Mouse (Mus musculus) intestine, embryonic 15.5 days (tissue): ENCODE data around the gene Ttyh3. TPM values are rescaled to one million over a fixed set of nuclear protein-coding genes. Genes with fewer than 3 reads are reported as not detected.

Experiments used
- ATAC-seq: fragments of 200-750 bp; cut with Nextera tagmentation; 2 replicates; pipeline ENCODE4 v1.8.0; 2017; ENCODE audit warnings: moderate TSS enrichment, moderate library complexity
- H3K27ac ChIP-seq: fragments of 300-500 bp; sonication (generic); 2 replicates; pipeline ENCODE4 v1.5.1; 2015; ENCODE audit warnings: mild to moderate bottlenecking, inconsistent platforms
- H3K27me3 ChIP-seq: fragments of 300-500 bp; sonication (generic); replicated peaks from 2 replicates; pipeline ENCODE4 v1.6.1; 2015; ENCODE audit warnings: inconsistent platforms
- H3K36me3 ChIP-seq: fragments of 300-500 bp; sonication (generic); 2 replicates; pipeline ENCODE4 v1.6.1; 2015; ENCODE audit warnings: inconsistent platforms
- H3K4me1 ChIP-seq: fragments of 300-500 bp; sonication (generic); replicated peaks from 2 replicates; pipeline ENCODE4 v1.6.1; 2015; ENCODE audit warnings: inconsistent platforms
- H3K4me2 ChIP-seq: fragments of 300-500 bp; sonication (generic); replicated peaks from 2 replicates; pipeline ENCODE4 v1.6.1; 2015; ENCODE audit warnings: mild to moderate bottlenecking, inconsistent platforms
- H3K4me3 ChIP-seq: fragments of 300-500 bp; sonication (generic); replicated peaks from 2 replicates; pipeline ENCODE4 v1.5.1; 2015; ENCODE audit warnings: inconsistent platforms
- H3K9ac ChIP-seq: fragments of 300-500 bp; sonication (generic); 2 replicates; pipeline ENCODE4 v1.6.1; 2015; ENCODE audit warnings: inconsistent platforms
- H3K9me3 ChIP-seq: fragments of 300-500 bp; sonication (generic); 2 replicates; pipeline ENCODE4 v1.6.1; 2016; ENCODE audit warnings: inconsistent platforms
- WGBS: fragments of 180-500 bp; shearing (Covaris S2); methylation state at CpG from one replicate; pipeline ENCODE4 v1.1.7; 2015; 5-methylcytosine and 5-hydroxymethylcytosine counted together
- polyA plus RNA-seq: library from polyadenylated mRNA; unstranded; fragments of >200 nt; fragmentation: Nextera tagmentation; extraction: Ambion mirVana; gene quantifications from 2 replicates; pipeline ENCODE4 v1.2.1, GENCODE M21; 2015

Gene Ttyh3
- polyA plus RNA-seq, 1 experiment from 2014 or later = 34.5 TPM

DNA sequence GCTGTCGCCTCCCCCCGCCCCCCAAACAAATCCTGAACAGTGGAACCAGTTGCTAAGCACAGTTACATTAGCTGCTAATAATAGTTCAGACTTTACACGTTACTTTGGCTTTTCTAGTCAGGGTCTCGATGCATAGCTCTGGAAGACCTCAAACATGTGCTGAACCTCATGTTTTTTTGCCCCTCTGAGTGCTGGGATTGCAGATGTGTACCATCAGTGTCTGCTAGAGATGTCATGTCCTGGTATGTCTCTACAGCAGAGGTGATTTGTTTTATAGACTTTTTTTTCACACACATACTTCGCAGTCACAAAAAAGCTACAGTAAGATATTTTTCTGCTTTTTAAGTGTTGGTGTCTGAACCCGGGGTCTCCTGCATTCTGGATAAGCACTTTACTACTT lies 23.3 kb upstream of the Ttyh3 start:
- WGBS = 67% methylated on average over 6 of the region's 6 CpGs
- no peak overlapping the region for H3K4me3 ChIP-seq
- no peaks in the 10 kb centered on the region for H3K9me3 ChIP-seq
- H3K4me2 ChIP-seq = no peak overlapping the region
- no peaks in the 10 kb centered on the region for H3K27me3 ChIP-seq
- peak overlapping the region; percentile 73 for H3K27ac ChIP-seq
- 0 out of 2 replicates have a peak, but pooled peaks cover 8% of the 10 kb centered on the region for H3K4me1 ChIP-seq
- H3K9ac ChIP-seq = no peak overlapping the region
- peak; percentile 50 for ATAC-seq
- H3K36me3 ChIP-seq = peaks cover 12% of the 10 kb centered on the region

DNA sequence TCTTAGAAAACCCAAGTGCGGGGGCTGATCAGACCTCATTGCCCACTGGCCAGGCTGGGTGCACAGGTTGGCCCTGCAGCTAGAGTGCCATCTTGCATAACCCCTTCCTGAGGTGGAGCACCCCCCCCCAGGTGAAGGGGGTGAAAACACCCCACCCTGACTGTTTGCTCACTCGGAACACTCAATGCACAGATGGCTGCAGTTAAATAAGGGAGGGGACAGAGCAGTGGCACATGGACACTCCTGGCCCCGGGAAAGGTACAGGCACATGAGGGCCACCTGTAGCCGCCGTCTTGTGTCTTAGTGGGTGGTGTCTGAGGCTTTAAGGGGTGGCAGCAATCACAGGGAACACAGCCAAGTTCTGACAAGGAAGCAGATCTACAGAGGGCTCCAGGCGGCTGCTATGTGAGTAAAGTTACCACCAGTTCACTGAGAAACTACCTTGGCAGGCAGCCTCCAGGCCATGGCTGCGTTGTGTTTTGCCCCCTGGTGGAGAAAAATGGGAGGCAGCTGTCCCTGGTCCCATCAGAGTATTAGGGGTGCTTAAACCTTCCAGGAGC lies 14.9 kb upstream of the Ttyh3 start:
- ATAC-seq = peak; percentile 75
- H3K27ac ChIP-seq = peak overlapping the region; percentile 62; the same call in 1 of the 2 replicates
- 40% methylated on average over 7 of the region's 7 CpGs for WGBS

DNA sequence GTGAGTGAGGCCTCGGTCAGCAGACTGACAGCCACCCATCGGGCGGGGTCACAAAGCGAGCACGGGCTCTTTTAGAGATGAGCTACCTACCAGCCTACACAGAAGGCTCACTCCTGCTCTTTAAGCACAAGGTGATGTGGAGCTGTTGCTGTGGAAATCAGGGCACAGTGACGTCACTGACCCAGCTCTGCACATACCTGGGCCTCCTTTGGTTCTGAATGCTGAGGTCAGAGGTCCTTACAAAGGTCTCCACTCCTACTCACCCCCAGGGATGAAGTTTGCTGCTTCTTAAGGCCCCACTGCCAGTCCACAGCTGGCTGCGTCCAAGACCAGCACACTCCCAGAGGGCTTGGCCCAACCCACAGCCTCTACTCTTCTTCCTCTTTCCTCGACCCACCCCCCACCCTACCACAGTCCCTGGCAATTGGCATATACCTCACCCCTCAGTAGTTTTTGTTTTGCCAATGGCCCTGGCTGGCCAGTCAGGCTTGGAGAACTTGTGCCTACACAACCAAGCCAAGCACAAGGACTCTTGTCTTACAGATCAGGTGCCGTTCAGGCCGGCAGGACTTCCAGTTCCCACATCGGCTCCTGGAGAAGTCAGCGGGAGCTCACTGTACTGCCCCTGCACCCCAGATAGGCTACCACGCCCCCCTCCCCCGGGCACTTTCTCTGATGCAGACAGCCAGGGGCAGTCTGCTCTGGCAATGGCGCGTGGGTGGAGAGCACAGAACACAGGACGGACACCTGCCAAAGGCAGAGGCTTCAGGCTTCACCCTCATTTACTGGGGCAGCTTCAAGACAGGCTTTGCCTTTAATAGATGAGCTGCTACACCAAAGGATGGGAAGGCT lies 14.1 kb upstream of the Ttyh3 start:
- Histone ChIP-seq H3K27ac (peak overlapping the region; percentile 62), H3K36me3 (no peaks in the 10 kb centered on the region), H3K4me3 (no peak overlapping the region), H3K4me2 (no peak overlapping the region), H3K27me3 (no peaks in the 10 kb centered on the region), H3K4me1 (peaks cover 43% of the 10 kb centered on the region), H3K9ac (no peak overlapping the region), H3K9me3 (no peaks in the 10 kb centered on the region)
- peak; percentile 39 for ATAC-seq
- WGBS = 62% methylated on average over 17 of the region's 17 CpGs

More for the DNA sequence above, 14.9 kb upstream of the Ttyh3 start:
- Histone ChIP-seq H3K9me3 (no peaks in the 10 kb centered on the region), H3K9ac (no peak overlapping the region), H3K4me3 (no peak overlapping the region), H3K27me3 (no peaks in the 10 kb centered on the region), H3K36me3 (peaks cover 1% of the 10 kb centered on the region), H3K4me2 (no peak overlapping the region), H3K4me1 (peaks cover 43% of the 10 kb centered on the region)

DNA sequence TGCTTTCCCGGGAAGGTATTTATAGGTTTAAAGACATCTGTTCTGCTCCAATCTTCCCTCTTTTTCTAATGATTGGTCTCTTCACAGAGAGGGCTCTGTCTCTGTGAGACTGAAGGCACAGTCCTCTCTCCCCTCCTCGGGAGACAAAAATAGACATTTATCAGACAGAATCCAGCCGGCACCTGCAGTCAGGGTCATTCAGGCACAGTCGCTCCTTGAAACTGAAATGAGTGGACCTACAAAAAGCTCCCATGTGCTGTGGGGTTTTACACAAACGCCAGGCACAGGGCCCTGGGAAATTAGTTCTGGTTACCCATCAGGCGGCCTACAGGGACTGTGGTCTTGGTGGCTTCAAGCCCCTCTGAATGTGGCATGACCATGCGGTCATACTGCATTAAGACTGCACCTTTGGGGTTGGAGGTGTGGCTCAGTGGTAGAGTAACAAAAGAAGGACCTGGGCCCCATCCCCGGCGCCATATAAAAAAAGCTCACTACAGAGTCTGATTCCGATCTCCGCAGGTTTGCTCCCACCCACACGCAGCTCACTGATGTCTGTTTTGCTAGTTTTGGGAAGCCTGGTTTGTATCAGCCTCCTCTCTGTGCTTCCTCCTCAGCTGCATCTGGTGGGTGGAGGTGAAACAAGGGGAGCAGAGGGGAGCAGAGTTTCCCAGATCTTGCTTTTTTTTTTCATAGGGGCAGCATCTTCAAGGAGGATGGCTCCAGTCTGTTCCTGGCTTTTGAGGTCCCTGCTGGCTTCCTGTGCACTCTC lies 13.2 kb upstream of the Ttyh3 start:
- Histone ChIP-seq H3K36me3 (no peaks in the 10 kb centered on the region), H3K9ac (no peak overlapping the region), H3K27me3 (no peaks in the 10 kb centered on the region), H3K4me3 (no peak overlapping the region), H3K9me3 (no peaks in the 10 kb centered on the region), H3K27ac (peak overlapping the region; percentile 44; the same call in 1 of the 2 replicates), H3K4me2 (peak overlapping the region; percentile 1; the same call in 1 of the 2 replicates), H3K4me1 (peaks cover 43% of the 10 kb centered on the region)
- ATAC-seq = no peak
- 38% methylated on average over 12 of the region's 12 CpGs for whole genome bisulfite sequencing

DNA sequence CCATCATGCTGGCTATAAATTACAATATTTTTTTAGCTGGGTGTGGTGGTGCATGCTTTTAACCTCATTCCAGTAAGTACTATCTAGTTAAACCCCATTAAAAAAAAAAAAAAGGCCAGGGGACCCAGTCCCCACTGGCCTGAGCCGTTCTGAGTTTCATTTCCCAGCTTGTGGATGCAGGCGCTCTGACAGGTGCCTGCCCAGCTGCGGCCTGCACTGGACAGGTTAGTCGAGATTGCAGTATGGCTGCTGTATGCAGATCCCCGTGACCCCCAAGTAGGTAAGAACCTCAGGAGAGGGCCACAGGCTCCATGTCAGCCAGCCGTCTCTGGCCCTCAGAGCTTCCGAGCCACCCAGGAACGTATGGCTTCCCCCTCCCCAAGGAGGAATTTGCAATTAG lies 12.6 kb upstream of the Ttyh3 start:
- WGBS = 50% methylated on average over 8 of the region's 8 CpGs
- Histone ChIP-seq H3K4me1 (peaks cover 43% of the 10 kb centered on the region), H3K9me3 (no peaks in the 10 kb centered on the region), H3K4me2 (0 out of 2 replicates have a peak overlapping the region, but pooled peaks have one; percentile 1), H3K4me3 (no peak overlapping the region), H3K27me3 (no peaks in the 10 kb centered on the region), H3K36me3 (no peaks in the 10 kb centered on the region), H3K9ac (no peak overlapping the region), H3K27ac (peak overlapping the region; percentile 44; the same call in 1 of the 2 replicates)
- no peak for ATAC-seq

DNA sequence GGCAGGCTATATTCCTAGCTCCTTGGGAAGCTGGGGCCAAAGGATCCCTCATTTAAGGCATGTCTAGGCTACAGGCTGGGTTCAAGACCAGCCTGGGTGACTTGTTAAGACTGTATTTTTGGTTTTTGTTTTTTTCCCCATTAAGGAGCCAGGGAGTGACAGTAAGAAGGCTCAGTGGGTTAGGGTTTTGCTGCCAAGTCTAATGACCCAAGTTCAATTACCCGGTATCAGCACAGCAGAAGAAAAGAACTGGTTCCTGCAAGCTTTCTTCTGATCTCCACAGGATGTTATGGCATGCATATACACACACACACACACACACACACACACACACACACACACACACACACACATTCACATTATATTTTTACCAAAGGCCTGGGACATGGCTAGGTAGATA lies 11.6 kb upstream of the Ttyh3 start:
- 47% methylated on average over 1 of the region's 1 CpGs for WGBS
- ATAC-seq = no peak
- H3K4me3 ChIP-seq = no peak overlapping the region
- H3K9ac ChIP-seq = no peak overlapping the region
- no peaks in the 10 kb centered on the region for H3K9me3 ChIP-seq
- no peaks in the 10 kb centered on the region for H3K27me3 ChIP-seq
- no peak overlapping the region for H3K4me2 ChIP-seq
- peaks cover 43% of the 10 kb centered on the region for H3K4me1 ChIP-seq
- H3K27ac ChIP-seq = no peak overlapping the region
- no peaks in the 10 kb centered on the region for H3K36me3 ChIP-seq

DNA sequence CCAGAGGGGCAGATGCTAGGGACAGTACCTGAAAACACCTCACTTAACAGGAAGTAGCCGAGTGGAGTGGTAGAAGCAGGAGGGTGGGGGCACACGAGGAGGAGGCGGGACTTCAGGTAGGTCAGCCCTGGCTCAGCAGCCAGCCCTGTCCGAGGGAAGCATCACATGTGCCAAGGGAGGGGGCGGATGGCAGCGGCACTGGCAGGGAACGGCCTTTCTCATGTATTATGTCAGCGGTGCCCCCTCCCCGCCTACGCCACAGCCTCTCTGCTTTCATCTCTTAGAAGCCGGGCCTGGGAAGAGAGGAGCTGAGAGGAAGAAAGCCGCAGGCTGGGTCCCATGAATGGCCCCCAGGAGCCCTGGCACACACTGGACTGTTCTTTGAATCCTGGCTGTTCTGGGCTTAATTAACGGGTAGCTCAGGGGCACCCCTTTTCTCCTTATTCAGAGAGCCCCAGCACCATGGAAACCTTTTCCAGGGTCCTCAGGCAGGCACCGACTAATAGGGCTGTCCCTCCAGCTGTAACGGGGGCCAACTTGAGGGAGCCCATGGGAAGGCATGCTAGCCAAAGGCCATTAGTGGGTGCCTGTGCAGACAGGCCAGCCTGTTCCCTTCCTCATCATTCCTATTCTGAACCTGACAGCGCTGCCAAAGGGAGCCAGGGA lies 10.9 kb upstream of the Ttyh3 start:
- WGBS = 40% methylated on average over 16 of the region's 16 CpGs
- H3K4me2 ChIP-seq = no peak overlapping the region; the same call in 1 of the 2 replicates
- H3K27me3 ChIP-seq = no peaks in the 10 kb centered on the region
- peak; percentile 15; the same call in 1 of the 2 replicates for ATAC-seq
- H3K36me3 ChIP-seq = no peaks in the 10 kb centered on the region
- no peaks in the 10 kb centered on the region for H3K9me3 ChIP-seq
- H3K9ac ChIP-seq = peak overlapping the region; percentile 20; the same call in 1 of the 2 replicates
- peaks cover 44% of the 10 kb centered on the region for H3K4me1 ChIP-seq
- no peak overlapping the region for H3K4me3 ChIP-seq
- H3K27ac ChIP-seq = no peak overlapping the region

DNA sequence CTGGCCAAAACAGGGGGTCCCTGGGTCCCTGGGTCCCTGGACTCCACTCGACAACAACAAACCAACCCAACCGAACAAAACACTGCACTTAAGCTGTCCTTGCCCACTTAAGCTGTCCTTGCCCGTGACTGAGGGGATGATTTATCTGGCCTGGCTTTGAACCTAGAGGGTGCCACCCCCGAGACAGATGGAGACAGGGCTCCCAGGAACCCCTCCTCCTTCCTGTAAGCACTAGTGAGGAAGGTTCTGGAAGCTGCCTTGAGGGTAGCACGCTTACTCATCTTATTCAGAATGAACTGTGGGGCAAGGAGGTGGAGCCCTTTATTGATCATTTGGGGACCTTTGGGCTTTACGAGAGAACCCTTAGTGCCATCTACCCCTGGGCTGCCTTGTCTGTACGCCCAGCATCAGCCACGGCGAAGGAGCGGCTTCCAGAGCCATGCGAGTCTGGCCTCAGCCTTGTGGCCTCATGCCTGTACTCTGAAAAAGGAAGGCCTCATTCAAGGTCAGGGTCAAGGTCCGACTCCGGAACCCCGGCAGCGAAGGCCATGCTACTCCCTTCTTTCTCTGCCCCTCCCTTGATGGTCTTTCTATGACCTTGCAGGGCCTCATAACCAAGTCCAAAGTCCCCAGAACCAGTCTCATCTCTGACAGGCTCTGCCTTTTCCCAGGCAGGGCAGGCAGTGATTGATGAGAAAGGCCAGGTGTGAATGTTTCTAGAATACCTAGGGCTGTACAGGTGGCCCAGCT lies 5.4 kb upstream of the Ttyh3 start:
- ATAC-seq = peak; percentile 86
- peaks cover 22% of the 10 kb centered on the region for H3K4me1 ChIP-seq
- no peaks in the 10 kb centered on the region for H3K27me3 ChIP-seq
- no peak overlapping the region for H3K4me2 ChIP-seq
- no peaks in the 10 kb centered on the region for H3K9me3 ChIP-seq
- H3K4me3 ChIP-seq = no peak overlapping the region
- peak overlapping the region; percentile 72 for H3K27ac ChIP-seq
- H3K9ac ChIP-seq = no peak overlapping the region
- WGBS = 60% methylated on average over 15 of the region's 15 CpGs
- H3K36me3 ChIP-seq = no peaks in the 10 kb centered on the region

DNA sequence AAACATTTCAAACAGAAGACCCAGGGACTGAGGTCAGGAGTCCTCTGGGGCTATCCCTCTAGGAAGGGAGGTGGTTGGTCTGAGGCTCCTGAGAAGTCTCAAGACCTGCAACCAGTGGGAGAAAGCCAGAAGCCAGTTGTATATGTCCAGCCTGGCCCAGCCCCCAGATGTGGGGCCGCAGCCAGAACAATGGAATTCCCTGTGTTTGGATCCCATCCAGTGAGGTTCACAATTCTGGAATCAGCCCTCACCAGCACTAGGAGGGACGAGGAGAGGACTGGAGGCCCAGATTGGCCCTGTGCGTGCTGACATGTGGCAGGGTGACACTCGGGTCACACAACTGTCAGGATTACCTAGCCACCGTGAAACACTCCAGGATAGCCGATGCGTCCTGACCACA lies 3.8 kb upstream of the Ttyh3 start:
- Histone ChIP-seq H3K4me3 (no peak overlapping the region), H3K9me3 (no peaks in the 10 kb centered on the region)

DNA sequence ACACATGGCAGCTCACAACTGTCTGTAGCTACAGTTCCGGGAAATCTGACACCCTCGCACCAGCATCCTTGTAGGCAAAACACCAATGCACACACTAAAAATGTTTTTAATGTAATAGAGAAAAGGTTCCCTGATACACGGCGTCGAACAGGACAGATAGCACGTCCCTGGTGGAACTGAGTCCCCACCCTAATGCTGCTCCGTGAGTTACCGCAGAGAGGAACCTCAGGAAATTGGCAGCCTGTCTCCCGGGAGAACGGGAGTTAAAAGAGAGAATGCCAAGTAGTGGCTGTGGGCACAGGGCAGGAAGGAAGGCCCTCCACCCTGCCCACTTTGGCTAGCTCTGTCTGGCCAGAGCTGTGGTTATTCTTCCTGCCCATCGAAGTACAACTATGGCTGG lies 2.4 kb upstream of the Ttyh3 start:
- WGBS = 83% methylated on average over 11 of the region's 11 CpGs
- no peak overlapping the region for H3K27ac ChIP-seq
- no peaks in the 10 kb centered on the region for H3K9me3 ChIP-seq
- H3K4me3 ChIP-seq = no peak overlapping the region
- no peak overlapping the region for H3K9ac ChIP-seq
- H3K36me3 ChIP-seq = no peaks in the 10 kb centered on the region
- H3K4me2 ChIP-seq = no peak overlapping the region
- H3K4me1 ChIP-seq = peaks cover 36% of the 10 kb centered on the region
- ATAC-seq = no peak
- H3K27me3 ChIP-seq = no peaks in the 10 kb centered on the region

More for the DNA sequence above, 3.8 kb upstream of the Ttyh3 start:
- Histone ChIP-seq H3K4me2 (no peak overlapping the region), H3K27ac (peak overlapping the region; percentile 66), H3K27me3 (no peaks in the 10 kb centered on the region), H3K4me1 (peaks cover 22% of the 10 kb centered on the region), H3K36me3 (no peaks in the 10 kb centered on the region), H3K9ac (no peak overlapping the region)
- 55% methylated on average over 7 of the region's 7 CpGs for WGBS
- no peak for ATAC-seq

DNA sequence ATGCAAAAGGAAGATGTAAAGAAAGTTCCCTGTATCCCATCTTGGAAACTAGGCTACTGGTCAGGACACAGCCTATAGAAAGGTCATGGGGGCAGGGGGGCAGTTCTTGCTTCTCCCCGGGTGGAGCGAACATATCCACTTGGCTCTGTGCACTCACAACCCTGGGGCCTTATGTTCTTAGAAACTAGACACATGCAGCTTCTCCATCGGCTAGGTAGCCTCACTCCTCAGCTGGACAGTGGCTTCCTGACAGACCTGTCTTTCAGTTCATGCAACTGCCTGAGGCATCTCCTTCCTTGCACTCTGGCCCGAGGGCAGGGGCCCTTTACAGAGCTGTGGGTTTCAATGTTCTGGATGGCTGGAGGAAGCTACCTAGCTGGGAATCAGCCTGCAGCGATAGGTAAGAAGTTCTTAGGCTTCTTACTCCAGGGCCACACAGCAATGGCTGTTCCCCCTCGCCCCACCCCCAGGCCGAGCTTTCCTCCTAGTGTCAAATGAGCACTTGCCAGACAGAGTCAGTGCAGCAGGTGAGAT lies 1.1 kb upstream of the Ttyh3 start:
- 71% methylated on average over 7 of the region's 7 CpGs for WGBS
- H3K27ac ChIP-seq = no peak overlapping the region

More for the DNA sequence above, 1.1 kb upstream of the Ttyh3 start:
- Histone ChIP-seq H3K4me3 (no peak overlapping the region), H3K9ac (peak overlapping the region; percentile 33; the same call in 1 of the 2 replicates), H3K36me3 (0 out of 2 replicates have a peak, but pooled peaks cover 7% of the 10 kb centered on the region), H3K4me2 (peak overlapping the region; percentile 91), H3K4me1 (peaks cover 49% of the 10 kb centered on the region), H3K27me3 (no peaks in the 10 kb centered on the region), H3K9me3 (no peaks in the 10 kb centered on the region)
- no peak for ATAC-seq
